Mouse (Mus musculus) layer of hippocampus, adult 18-20 months (tissue): ENCODE results near the gene Tmem30a. TPM values are rescaled to one million over a fixed set of nuclear protein-coding genes. Genes with fewer than 3 reads are reported as not detected.
A peak's percentile ranks its signal among the peaks of the same experiment; 100 is the strongest.

ENCODE experiments used
- DNase-seq, 2 experiments: peaks; one replicate each; pipeline ENCODE4 v3.0.0; 2022; ENCODE audit warnings: low spot score in 2 of 2
- total RNA-seq, 2 experiments: library from RNA; stranded (reverse); gene quantifications; 2 replicates each; pipeline ENCODE4 v1.2.3; 2021

Tmem30a gene
- total RNA-seq, 2 experiments from 2014 or later: 242 to 243 TPM

DNA sequence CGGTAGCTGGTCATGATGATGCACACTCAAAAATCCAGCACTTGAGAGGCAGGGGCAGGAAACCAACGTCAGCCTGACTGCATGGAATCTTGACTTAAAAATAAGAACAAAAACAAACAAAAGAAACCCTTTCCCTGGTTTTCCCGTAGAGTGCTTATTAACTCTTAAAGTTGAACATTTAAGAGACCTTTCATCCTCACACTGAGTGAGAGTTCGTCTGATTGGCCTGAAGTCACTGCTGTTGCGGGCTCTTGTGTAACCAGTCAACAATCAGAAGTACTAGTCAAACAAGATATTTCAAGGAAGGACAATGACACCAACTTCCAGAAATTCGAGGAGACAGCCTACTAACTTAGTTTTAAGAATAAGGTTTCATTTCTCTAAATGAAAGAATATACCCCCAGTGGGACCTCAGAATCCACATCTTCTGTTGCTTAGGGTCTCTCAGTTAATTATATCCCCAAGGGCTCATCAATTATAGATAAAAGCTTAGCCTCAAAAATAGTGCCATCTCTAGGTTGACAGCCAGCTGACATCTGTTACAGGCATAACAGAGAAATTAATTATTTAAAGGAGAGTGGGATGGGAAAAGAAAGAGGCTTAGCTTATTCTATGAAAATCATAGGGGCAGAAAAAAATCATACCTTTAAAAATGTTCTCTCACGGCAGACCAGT, 3.3 kb upstream of the Tmem30a start:
- no peak for DNase-seq

DNA sequence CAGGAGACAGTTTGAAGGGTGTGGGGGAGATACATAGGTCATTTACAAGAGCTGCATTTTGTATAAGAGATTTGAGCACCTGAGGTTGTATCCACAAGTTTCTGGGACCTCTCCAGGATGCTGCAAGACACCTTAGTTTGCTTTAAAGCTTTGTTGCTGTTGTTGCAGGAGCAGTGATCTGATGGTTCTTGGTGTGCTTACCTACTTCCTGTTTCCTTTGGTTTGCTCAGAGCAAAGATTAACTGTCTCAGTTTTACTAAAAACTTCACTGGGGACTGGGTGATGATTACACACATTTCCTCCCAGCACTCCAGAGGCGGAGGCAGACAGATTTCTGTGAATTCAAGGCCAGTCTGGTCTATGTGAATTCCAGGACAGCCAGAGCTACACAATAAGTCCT, 1.8 kb upstream of the Tmem30a start:
- DNase-seq: no peak

DNA sequence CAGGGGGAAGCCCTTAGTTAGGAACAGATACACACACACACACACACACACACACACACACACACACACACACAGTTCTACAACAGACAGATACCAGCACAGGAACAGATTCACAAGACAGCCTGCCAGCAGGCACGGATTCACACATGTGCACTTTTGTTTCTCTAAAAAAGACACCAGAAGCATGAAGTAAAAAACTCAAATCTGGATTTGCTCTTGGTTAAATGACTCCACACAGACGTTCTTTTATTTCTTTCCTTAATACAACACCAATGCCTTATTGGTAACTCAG, 7.6 kb downstream of the Tmem30a start:
- peak; percentile 45 to 82 for DNase-seq

DNA sequence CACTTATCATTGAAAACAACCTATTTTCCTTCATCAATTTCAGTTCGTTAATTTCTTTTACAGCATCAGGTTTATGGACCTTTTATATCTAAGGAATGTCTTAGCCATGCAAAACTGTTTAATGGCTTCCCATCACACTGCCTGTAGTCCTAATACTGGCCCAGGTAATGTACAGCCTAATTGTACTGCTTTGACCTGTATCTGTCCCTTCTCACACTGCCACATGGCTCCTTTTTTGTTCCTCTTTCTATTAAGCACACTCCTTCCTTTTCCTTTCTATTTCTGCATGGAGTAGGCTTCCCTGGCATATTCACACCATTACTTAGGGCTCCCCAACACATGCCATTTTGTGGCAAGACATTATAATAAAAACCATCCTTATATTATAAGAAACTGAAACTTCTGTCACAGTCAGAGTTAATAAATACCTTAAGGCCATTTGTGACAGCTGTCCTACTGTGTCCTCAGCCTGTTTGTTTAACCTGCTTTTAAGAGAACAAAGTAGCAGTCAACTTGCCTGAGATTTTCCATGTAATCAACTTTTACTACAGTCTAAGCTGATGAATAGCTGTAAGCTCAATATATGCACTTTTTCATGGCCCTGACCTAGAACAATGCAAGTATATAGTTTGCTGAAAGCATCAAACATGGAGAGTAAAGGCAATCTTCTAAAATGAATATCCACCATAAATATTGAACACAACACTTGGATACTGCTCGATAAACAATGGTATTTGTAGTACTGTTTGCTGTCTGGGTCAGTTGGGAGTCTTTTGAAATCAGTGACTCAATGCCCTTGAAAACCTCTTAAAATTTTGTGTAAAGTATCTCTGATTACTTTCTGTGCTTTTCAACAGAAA, 8.1 kb downstream of the Tmem30a start:
- no peak for DNase-seq

DNA sequence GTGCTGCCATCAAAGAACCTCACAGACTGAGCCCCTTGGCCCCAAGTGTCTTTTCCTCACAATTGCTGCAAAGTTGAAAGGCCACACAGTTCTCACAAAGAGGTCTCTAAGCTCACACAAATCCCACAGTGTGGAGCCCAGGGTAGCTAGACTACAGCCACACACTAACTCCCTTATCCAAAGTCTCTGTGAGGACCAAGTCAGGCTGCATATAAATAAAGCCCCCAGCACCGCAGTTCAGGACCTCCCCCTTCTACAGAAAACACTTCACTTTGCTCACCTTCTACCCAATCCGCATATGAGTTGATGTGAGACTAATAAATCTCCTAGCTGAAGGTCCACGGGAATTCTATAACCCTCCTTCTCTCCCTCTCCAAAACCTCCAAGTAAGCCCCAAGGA, 8.9 kb downstream of the Tmem30a start:
- DNase-seq: no peak

DNA sequence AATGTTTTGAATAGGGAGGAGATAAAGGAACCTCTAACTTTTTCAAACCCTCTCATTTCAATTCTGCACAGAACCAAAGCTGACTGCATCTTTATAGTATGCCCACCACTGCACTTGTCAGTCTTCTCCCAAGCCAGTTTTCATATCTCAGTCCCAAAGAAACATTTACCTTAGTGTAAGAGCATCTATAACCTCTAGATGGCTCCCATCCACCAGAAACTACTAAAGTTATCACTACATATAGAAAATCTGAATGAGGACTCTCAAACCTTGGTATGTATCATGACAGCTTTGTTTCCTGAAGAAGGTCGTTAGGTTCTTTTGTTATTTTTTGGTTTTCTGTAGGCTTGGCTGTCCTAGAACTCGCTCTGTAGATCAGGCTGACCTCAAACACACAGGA, 14.0 kb downstream of the Tmem30a start:
- DNase-seq: no peak

DNA sequence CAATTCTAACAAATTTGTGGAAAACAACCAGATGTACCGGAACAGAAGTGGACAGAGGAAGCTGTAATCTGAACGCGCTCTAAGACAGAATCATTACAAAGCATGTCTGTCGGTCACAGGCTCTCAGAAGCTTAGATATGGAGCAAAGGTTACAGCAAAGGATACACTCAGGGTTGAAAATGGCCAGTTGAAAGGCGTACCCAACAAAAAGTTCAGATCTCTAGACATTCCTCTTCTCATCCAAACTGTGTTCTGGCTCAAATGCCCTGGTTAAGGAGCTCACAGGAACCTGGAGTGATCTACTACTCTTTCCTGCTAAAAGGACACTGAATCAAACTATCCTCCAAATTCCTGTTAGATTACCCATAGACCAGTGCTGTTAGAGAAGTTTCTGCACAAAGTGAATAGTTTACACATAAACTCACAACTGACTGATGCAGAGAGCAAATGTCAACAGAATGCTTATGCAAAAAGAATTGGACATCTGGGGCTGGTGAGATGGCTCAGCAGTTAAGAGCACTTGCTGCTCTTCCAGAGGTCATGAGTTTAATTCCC, 26.2 kb downstream of the Tmem30a start:
- no peak for DNase-seq

DNA sequence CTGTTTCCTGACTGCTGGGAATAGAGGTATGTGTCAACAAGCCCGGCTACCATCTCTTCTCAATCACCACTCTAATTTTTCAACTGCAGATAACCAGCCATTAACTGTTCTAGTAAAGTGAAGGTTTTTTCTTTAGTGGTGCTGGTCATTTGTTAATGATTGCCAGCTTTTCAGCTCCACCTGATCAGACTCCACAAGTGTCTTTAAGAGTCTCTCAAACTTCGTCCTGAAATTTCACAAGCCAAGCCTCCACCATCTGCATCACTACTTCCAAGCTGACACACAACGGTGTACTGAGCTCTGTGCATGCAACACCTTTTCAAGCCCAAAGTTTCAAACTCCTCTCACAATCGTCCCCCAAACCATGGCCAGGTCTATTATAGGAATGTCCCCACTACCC, 28.0 kb downstream of the Tmem30a start:
- no peak for DNase-seq

DNA sequence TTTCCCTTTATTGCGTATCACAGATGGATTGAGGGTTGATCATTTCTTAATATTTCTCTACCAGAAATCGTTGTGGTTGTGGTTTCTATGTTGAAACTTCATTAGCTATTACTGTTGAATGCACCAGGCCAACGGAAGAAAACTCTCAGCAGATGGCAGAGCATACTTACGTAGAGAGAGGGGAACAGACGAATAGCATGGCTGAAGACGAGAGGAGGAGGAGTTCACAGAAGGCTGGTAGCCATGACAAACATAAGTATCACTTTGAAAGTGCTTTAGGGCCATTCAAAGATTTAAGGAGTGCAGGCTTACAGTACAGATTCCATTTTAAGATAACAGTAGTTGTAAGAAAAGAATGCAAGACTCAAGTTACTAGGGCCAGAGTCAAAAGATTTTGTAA, 30.8 kb downstream of the Tmem30a start:
- no peak for DNase-seq

DNA sequence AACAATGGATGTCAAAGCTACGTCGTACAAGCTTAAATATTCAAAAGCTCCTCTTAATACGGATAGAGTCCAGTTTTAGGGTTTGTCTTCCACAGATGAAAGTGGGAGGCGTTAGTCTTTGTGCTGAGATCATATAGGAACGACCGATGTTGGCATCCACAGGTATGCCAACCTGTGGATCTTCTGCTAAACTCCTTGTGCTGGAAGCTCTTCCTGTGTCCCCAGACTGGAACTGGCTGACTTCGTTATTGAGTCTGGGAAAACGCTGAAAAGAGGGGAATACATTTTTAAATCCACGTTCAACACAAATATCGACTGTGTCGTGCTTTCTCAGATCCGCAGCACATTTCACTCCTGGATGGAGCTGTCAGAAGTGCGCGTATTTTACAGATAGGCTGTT, 33.2 kb downstream of the Tmem30a start:
- no peak for DNase-seq

DNA sequence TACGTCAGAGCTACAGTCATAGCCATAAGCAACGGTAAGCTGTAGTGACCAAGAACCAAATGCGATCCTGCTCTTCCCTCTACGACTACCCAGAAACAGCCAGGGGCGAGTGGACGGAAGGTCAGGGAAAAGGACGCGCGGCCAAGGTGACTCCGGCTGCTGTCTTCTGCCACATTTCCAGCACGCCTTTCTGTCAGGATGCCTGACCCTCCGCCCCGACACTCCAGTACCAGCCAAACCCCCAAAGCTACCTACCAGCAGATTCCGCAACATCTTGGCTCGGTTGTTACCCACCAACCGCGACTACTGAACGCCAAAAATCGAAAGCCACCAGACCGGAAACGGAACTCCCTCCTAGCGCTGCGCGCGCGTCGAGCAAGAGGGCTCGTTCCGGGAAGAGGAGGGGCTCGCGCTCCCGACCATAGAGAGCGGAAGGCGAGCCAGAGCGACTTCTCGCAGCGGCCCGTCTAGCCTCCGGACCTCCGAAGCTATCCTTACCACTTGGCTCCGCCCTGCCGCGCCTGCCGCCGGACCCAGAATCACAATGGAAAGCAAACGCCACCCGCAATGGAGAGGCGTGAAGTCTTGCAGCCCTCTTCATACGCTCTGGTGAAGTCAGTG, 33.8 kb downstream of the Tmem30a start, which contains the start of gene Cox7a2:
Gene Cox7a2 (minus strand): TSS at position 494 of the 621 bp plus-strand sequence.
- peak; percentile 93 to 97 for DNase-seq

DNA sequence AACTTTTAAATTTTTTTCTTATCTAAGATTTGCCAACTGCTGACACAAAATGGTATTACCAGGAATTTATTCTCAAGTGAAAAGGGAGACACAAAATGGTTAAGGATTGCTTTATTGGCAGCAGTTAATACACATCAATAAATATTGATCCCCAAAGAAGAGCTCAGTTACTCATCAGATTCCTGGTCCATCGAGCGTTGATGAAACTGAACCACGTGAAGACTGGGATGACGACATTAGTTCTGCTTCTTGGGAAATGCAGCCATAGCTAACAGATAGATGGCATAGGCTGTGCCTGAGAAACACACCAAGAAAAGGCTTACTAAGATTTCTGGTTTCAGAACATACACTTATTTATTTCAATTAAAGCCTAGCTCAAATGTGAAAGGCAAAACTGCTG, 38.0 kb downstream of the Tmem30a start:
- DNase-seq: no peak

DNA sequence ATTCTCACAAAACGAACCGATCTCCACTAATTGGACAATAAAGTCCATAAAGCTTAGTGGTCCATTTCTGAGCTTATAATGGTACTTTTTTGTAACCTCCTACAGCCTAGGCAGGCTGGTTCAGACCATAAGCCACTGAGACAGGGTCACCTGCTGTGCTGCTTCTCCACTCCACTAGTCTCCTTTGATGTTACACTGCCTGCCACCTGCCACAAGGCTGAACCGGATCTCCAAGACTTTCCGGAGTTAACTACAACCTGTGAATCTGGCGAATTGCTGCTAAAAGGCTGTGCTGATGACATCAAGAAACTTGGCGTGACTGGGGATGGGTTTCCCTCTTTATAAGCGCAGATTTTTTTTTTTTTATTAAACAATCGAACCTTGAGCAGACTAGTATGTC, 41.5 kb downstream of the Tmem30a start:
- DNase-seq: no peak

DNA sequence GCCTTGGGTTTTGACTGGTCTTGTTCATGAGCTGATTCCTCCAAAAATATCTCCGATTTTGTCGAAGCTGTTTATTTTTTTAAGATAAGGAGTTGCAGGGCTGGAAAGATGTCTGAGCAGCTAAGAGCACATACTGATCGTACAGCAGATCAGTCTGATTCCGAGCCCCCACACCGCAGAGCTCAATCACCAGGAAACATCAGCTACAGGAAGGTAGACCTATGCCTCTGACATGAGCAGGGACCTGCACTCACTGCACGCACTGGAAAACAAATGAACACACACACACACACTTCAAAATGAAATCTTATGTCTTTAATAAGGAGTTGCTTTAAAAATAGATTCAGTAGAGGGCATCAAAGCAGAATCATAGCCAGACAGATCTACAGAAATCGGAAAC, 42.6 kb downstream of the Tmem30a start:
- DNase-seq: no peak

DNA sequence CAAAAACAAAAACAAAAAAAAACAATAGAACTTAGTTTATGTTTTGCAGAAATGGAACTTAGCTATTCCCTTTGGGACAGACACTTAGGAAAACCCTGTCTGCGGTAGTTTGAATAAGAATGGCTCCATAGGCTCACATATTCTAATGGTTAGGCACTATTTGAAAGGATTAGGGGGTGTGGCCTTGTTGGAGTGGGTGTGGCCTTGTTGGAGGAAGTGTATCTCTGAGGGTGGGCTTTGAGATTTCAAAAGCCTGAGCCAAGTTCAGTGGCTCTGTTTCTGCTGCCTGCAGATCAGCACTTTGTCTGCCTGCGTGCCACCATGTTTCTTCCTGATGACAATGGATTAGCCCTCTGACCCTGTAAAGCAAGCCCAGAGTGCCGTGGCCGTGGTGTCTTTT, 48.3 kb downstream of the Tmem30a start:
- DNase-seq: no peak

DNA sequence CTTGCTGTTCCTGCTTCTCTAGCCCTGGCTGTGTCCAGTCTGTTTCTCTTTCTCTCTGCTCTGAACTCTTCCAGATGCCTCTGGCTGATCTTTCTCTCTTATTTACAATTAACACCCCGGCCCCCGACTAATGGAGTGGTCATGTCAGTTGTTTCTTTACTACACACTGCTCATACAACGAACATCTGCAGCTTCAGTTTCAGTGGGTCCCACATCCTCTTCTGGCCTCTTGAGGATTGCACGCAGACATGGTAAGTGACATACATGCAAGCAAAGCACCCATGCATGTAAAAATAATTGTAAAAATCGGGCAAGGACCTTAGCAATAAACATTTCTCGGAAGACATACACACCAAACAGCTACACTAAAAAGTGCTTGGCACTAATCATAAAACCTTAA, 57.7 kb downstream of the Tmem30a start:
- no peak for DNase-seq

DNA sequence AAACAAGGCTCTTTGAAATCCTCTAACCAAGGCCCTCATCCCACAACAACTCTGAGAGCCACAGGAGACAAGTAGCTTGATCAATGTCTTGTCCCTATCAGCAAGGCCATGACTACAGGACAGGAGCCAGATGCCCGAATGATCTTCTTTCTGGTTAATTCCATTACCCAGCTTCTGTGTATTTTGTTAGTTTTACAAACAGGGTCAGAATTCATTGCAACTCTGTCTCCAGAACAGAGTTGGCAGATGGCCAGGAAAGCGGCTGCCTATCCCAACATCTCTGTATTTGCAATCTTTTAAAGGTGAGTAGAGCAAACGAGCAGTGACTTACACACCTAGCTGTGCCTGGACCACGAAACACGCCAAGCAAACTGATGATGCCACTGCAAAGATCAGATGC, 63.0 kb downstream of the Tmem30a start:
- DNase-seq: no peak

DNA sequence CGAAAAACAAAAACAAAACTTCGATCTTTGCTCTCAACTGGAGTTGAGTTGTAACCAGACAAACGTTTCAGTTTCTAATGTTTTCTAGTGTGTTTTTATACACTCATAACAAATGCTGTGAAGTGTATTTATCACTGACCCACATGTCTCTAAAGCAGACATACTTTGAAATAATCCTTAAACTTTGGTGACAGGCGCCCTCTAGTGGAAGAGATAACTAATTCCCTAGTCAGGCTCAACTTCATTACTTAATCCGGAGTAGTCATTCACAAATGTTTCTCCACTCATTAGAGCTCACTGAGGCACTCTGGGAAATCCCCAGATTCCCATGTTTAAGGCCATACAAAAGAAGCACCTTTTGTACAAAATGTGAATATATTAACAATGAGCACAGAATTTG, 70.2 kb downstream of the Tmem30a start:
- DNase-seq: peak in 1 of 2 experiments; percentile 73

DNA sequence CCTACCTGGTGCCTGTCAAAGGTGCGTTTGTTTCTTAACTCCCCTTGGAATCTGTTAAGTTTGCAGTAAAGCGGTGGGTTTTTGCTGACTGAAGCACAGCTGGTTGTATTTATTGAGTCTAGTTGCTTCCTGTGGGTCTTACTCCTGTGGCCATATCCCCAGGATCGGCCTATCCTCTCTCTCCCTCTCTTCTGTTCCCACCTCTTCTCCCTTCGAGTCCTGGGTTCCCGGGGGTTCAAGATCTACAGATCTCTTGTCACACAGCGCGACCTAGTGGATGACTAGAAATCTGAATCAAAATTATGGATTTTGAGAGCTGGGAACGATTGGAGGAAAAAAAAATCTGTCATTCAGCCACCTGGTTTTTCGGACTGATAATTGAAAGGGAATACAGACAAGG, 72.3 kb downstream of the Tmem30a start:
- peak in 1 of 2 experiments; percentile 71 for DNase-seq

DNA sequence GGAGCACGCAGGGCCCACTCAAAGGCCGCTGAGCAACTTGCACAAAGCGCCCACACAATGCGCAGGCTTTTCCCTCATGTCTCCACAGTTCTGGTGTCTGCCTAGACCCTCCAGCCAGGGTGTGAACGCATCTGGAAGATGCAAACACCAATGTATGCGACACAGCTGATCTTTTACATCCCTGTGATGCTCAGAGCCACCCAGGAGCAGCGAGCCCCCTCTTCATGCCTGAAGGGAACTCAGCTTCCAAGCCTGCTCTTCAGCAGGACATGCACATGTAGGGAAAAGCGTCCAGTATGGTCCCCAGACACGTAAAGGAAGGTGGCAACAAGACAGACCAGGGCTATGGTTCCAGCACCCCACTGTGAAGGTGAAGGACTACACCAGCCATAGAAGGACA, 73.2 kb downstream of the Tmem30a start:
- no peak for DNase-seq

DNA sequence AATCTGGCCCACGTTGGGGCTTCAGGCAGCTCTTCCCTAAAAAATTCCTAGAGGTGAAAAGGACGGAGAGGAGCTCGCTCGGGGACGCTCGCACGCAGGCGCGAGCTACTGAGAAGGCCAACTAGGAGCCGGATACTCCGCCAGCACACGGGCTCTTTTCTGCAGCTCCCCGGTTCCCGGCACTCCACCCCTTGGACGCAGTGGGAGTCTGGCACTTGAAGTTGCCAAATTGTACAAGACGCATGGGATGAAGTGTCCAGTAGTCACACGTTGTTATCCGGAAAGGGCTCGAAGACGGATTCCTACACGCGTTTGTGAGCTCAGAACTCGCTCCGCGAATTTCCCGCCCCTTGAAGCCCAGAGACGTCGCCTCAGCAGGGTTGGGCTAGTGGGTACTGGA, 73.9 kb downstream of the Tmem30a start:
- DNase-seq: no peak
